11 mouse cellular contexts compared by ENCODE assay signal in the genomic region with DNA sequence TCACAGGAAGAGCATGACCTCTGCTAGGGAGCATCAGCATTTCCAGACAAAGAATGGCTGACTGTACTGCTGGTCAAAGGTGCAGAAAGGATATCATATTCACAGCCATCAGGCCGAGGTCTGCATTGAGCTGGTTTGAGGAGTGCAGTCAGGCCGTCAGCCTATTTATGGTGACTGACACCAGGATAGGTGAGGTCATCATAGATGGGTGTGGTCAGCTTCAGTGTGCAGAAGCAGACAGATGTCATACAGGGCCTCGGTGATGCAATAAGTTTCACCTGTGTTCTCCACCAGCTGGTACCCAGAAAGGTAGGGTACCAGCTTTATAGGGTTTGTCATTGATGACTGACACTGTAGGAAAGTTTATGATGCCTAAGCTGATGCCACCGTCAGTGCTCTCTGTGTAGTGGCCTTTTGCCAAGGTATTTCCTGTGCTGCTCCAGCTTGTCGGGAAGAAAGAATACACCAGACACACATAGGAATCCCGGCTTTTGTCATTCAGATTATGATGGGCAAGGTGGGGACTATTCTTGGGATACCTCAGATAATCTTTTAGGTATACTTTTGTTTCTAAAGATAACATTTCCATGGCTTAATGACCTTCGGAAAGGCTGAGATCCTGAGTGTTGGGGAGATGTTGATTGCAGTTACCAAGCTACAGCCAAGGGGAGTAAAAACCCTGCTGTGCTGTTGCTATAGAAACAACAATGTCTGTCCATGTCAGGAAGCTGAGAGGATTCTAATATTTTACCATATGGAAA. TPM values are rescaled to one million over a fixed set of nuclear protein-coding genes. Genes with fewer than 3 reads are reported as not detected.
DNase-seq lines count a peak whose midpoint lies in the region; ATAC-seq and TF ChIP-seq lines count a peak whose summit lies in the region.
"Had no signal": no experiment of that assay in that cellular context is flagged by ENCODE, and none has a peak within 500 bp of the region (broad histone marks: within the 10 kb centered on the region; RNA-seq: fewer than 3 reads in every experiment).

No protein-coding gene starts in this region.

- H3K36me3 ChIP-seq in heart, embryonic 13.5 days: no peaks in the 10 kb centered on the region
- no peaks in the 10 kb centered on the region for H3K36me3 ChIP-seq in forebrain, embryonic 13.5 days (ENCODE audit: poor library complexity, severe bottlenecking)
- H3K36me3 ChIP-seq in midbrain, embryonic 13.5 days: no peaks in the 10 kb centered on the region
- no peaks in the 10 kb centered on the region for H3K36me3 ChIP-seq in liver, postnatal 0 days (replicated peaks; ENCODE audit: insufficient read depth, low read length)
- H3K36me3 ChIP-seq: embryonic facial prominence, embryonic 12.5 days; liver, embryonic 15.5 days had no signal

- no peak for DNase-seq in heart, postnatal 25 days (ENCODE audit: low spot score)
- peak; percentile 62 for DNase-seq in ES-CJ7 (ENCODE audit: low read depth, low spot score)
- DNase-seq in right cerebral cortex, postnatal 36 days (ENCODE audit: low spot score in 2 of 2): no peak
- no peak for DNase-seq in liver, postnatal 0 days
- DNase-seq in adrenal gland, adult (ENCODE audit: inconsistent age in 2 of 2, low spot score in 1 of 2): no peak
- DNase-seq: gastrocnemius, postnatal 36 days had no signal

- ATAC-seq in heart, embryonic 13.5 days (ENCODE audit: extremely low read depth, insufficient number of reproducible peaks, low FRiP score, low TSS enrichment): 0 out of 2 replicates have a peak, but pooled peaks have one; percentile 42
- peak; percentile 41 for ATAC-seq in forebrain, embryonic 13.5 days
- ATAC-seq in midbrain, embryonic 13.5 days: peak; percentile 37
- no peak for ATAC-seq in liver, postnatal 0 days

- no peak overlapping the region for H3K9ac ChIP-seq in heart, embryonic 13.5 days
- H3K9ac ChIP-seq in forebrain, embryonic 13.5 days: no peak overlapping the region
- 0 out of 2 replicates have a peak overlapping the region, but pooled peaks have one; percentile 0 for H3K9ac ChIP-seq in midbrain, embryonic 13.5 days (replicated peaks)
- no peak overlapping the region for H3K9ac ChIP-seq in liver, postnatal 0 days (replicated peaks)
- H3K9ac ChIP-seq: embryonic facial prominence, embryonic 12.5 days; liver, embryonic 15.5 days had no signal

- peak overlapping the region; percentile 38; the same call in 1 of the 2 replicates for H3K27ac ChIP-seq in heart, embryonic 13.5 days (replicated peaks)
- peak overlapping the region; percentile 82 for H3K27ac ChIP-seq in forebrain, embryonic 13.5 days
- H3K27ac ChIP-seq in midbrain, embryonic 13.5 days: peak overlapping the region; percentile 92
- H3K27ac ChIP-seq in liver, postnatal 0 days (ENCODE audit: low read depth): no peak overlapping the region
- H3K27ac ChIP-seq: embryonic facial prominence, embryonic 12.5 days; liver, embryonic 15.5 days had no signal

- H3K27me3 ChIP-seq in heart, embryonic 13.5 days (replicated peaks): no peaks in the 10 kb centered on the region
- no peaks in the 10 kb centered on the region for H3K27me3 ChIP-seq in forebrain, embryonic 13.5 days
- H3K27me3 ChIP-seq in midbrain, embryonic 13.5 days: no peaks in the 10 kb centered on the region
- no peaks in the 10 kb centered on the region for H3K27me3 ChIP-seq in liver, postnatal 0 days (ENCODE audit: insufficient read depth, low read length)
- H3K27me3 ChIP-seq: embryonic facial prominence, embryonic 12.5 days; liver, embryonic 15.5 days had no signal

- intact Hi-C loops in heart, postnatal 25 days (cut with DNase I): no loop called here

- 23% methylated on average over 7 of the region's 7 CpGs for WGBS in heart, embryonic 13.5 days
- WGBS in forebrain, embryonic 13.5 days: 57% methylated on average over 7 of the region's 7 CpGs
- 51% methylated on average over 7 of the region's 7 CpGs for WGBS in midbrain, embryonic 13.5 days
- WGBS in liver, postnatal 0 days (ENCODE audit: insufficient replicate concordance): 58% methylated on average over 7 of the region's 7 CpGs

- no peak for TF ChIP-seq EP300 in liver, postnatal 0 days (IDR thresholded peaks at IDR 0.05; ENCODE audit: low read depth)

- no peak for TF ChIP-seq CTCF in liver, postnatal 0 days (IDR thresholded peaks at IDR 0.05; ENCODE audit: low read depth)

- H3K4me3 ChIP-seq in heart, embryonic 13.5 days: no peak overlapping the region
- H3K4me3 ChIP-seq in forebrain, embryonic 13.5 days: no peak overlapping the region
- no peak overlapping the region for H3K4me3 ChIP-seq in midbrain, embryonic 13.5 days (replicated peaks)
- H3K4me3 ChIP-seq in liver, postnatal 0 days (ENCODE audit: low read depth, low read length): no peak overlapping the region
- H3K4me3 ChIP-seq: embryonic facial prominence, embryonic 12.5 days; liver, embryonic 15.5 days had no signal

- peaks cover 26% of the 10 kb centered on the region for H3K4me1 ChIP-seq in heart, embryonic 13.5 days
- peaks cover 28% of the 10 kb centered on the region for H3K4me1 ChIP-seq in forebrain, embryonic 13.5 days
- H3K4me1 ChIP-seq in midbrain, embryonic 13.5 days (replicated peaks): peaks cover 31% of the 10 kb centered on the region
- H3K4me1 ChIP-seq in liver, postnatal 0 days (ENCODE audit: insufficient read depth): peaks cover 5% of the 10 kb centered on the region
- H3K4me1 ChIP-seq: liver, embryonic 15.5 days had no signal

- no peak overlapping the region for H3K4me2 ChIP-seq in heart, embryonic 13.5 days
- no peak overlapping the region for H3K4me2 ChIP-seq in forebrain, embryonic 13.5 days
- no peak overlapping the region for H3K4me2 ChIP-seq in midbrain, embryonic 13.5 days (replicated peaks)
- H3K4me2 ChIP-seq in liver, postnatal 0 days (ENCODE audit: low read depth, low read length): no peak overlapping the region
- H3K4me2 ChIP-seq: embryonic facial prominence, embryonic 12.5 days; liver, embryonic 15.5 days had no signal

- no peaks in the 10 kb centered on the region for H3K9me3 ChIP-seq in heart, embryonic 13.5 days
- no peaks in the 10 kb centered on the region for H3K9me3 ChIP-seq in forebrain, embryonic 13.5 days (replicated peaks)
- no peaks in the 10 kb centered on the region for H3K9me3 ChIP-seq in midbrain, embryonic 13.5 days
- H3K9me3 ChIP-seq in liver, postnatal 0 days (ENCODE audit: low read length): no peaks in the 10 kb centered on the region
- H3K9me3 ChIP-seq: embryonic facial prominence, embryonic 12.5 days; liver, embryonic 15.5 days had no signal

RNA-seq across cellular contexts. Expression of a gene that starts 9.4 kb away (rescaled TPM):
- polyA plus RNA-seq in heart, embryonic 13.5 days (2015; fragmentation: Nextera tagmentation; extraction: Ambion mirVana): 140 and 144 TPM in 2 replicates
- 10 to 100 TPM; 55.0 to 57.4 TPM for total RNA-seq in heart, postnatal 25 days (2021)
- polyA plus RNA-seq in forebrain, embryonic 13.5 days (2015; fragmentation: Nextera tagmentation; extraction: Ambion mirVana): 761 and 874 TPM in 2 replicates
- polyA plus RNA-seq in midbrain, embryonic 13.5 days (2015; fragmentation: Nextera tagmentation; extraction: Ambion mirVana): 1,655 and 1,711 TPM in 2 replicates
- polyA plus RNA-seq in liver, postnatal 0 days (2015; fragmentation: Nextera tagmentation; extraction: Ambion mirVana): 64.7 and 78.8 TPM in 2 replicates

RNA-seq across cellular contexts. Expression of a gene that starts 43.0 kb away (rescaled TPM):
- 36.7 and 40.0 TPM in 2 replicates for polyA plus RNA-seq in heart, embryonic 13.5 days (2015; fragmentation: Nextera tagmentation; extraction: Ambion mirVana)
- total RNA-seq in heart, postnatal 25 days (2021): 1 to 10 TPM; 4.1 to 5.6 TPM
- polyA plus RNA-seq in forebrain, embryonic 13.5 days (2015; fragmentation: Nextera tagmentation; extraction: Ambion mirVana): 559 and 618 TPM in 2 replicates
- 833 and 846 TPM in 2 replicates for polyA plus RNA-seq in midbrain, embryonic 13.5 days (2015; fragmentation: Nextera tagmentation; extraction: Ambion mirVana)
- polyA plus RNA-seq in liver, postnatal 0 days (2015; fragmentation: Nextera tagmentation; extraction: Ambion mirVana): 0.28 and 0.31 TPM in 2 replicates

RNA-seq across cellular contexts. Expression of a gene that starts 49.8 kb away (rescaled TPM):
- polyA plus RNA-seq in heart, embryonic 13.5 days (2015; fragmentation: Nextera tagmentation; extraction: Ambion mirVana): 39.9 and 46.4 TPM in 2 replicates
- total RNA-seq in heart, postnatal 25 days (2021): 10 to 100 TPM; 34.8 to 39.7 TPM
- polyA plus RNA-seq in forebrain, embryonic 13.5 days (2015; fragmentation: Nextera tagmentation; extraction: Ambion mirVana): 36.5 and 37.6 TPM in 2 replicates
- polyA plus RNA-seq in midbrain, embryonic 13.5 days (2015; fragmentation: Nextera tagmentation; extraction: Ambion mirVana): 31.6 and 36.8 TPM in 2 replicates
- polyA plus RNA-seq in liver, postnatal 0 days (2015; fragmentation: Nextera tagmentation; extraction: Ambion mirVana): 95.6 and 107 TPM in 2 replicates

Comparison
In these comparisons a context has a peak if more than half of its experiments do, and no peak if none do; other contexts are left out.
1. RNA of a gene that starts 43.0 kb away (polyA plus RNA-seq): 833 to 846 TPM in midbrain, embryonic 13.5 days, 559 to 618 TPM in forebrain, embryonic 13.5 days and 36.7 to 40.0 TPM in heart, embryonic 13.5 days; 0.28 to 0.31 TPM in liver, postnatal 0 days; every median in the first group is over 10 times any median in the second.